Mouse (Mus musculus): ENCODE measurements around the gene Edn2.

GRCm38 (mm10) chr4:120186441-120186840, 25.4 kb downstream of the Edn2 start:
- no peak for TF ChIP-seq POLR2A (IDR thresholded peaks at IDR 0.05; ENCODE audit: insufficient read depth, low read depth, low read length)
- no peak for TF ChIP-seq CTCF (IDR thresholded peaks at IDR 0.05; ENCODE audit: insufficient read depth, low read depth, low read length)
